Mouse (Mus musculus) hindlimb bud, embryonic 11.5 days (tissue): Measurements from ENCODE around the gene Smok2a.
"Not testable (repeated sequence)": the region's sequence is repeated elsewhere in the genome, so short reads cannot be mapped to it uniquely, and the experiment has no call there.

Source experiments
- DNase-seq: peaks from one replicate; pipeline ENCODE4 v3.0.0-alpha.2; 2012; ENCODE audit warnings: low read depth, low spot score; ENCODE audit errors: extremely low spot score

Gene Smok2a

GRCm38 (mm10) chr17:13214169-13214568 is 6.8 kb upstream of the Smok2a start:
- no peak for DNase-seq

GRCm38 (mm10) chr17:13215595-13215994 is 5.4 kb upstream of the Smok2a start:
- DNase-seq = no peak

GRCm38 (mm10) chr17:13221921-13222320 is 933 bp downstream of the Smok2a start:
- DNase-seq = not testable (repeated sequence)

GRCm38 (mm10) chr17:13229957-13230356 is 9.0 kb downstream of the Smok2a start, which contains the start of gene Smok2b:
TSS of gene Smok2b (plus strand) at chr17:13230257.
- not testable (repeated sequence) for DNase-seq

- DNase-seq = not testable (repeated sequence)
Observed at GRCm38 (mm10) chr17:13239461-13239860, 18.5 kb downstream of the Smok2a start.

GRCm38 (mm10) chr17:13240807-13241727 is 20.1 kb downstream of the Smok2a start:
- not testable (repeated sequence) for DNase-seq

- not testable (repeated sequence) for DNase-seq
Observed at GRCm38 (mm10) chr17:13254786-13255185, 33.8 kb downstream of the Smok2a start.
